Mouse (Mus musculus): ENCODE results near the gene Lclat1. TPM values are rescaled to one million over a fixed set of nuclear protein-coding genes. Genes with fewer than 3 reads are reported as not detected.
A peak's percentile ranks its signal among the peaks of the same experiment; 100 is the strongest.
"Not testable (repeated sequence)": the region's sequence is repeated elsewhere in the genome, so short reads cannot be mapped to it uniquely, and the experiment has no call there.

The Lclat1 gene
- total RNA-seq, 2 experiments from 2014 or later: 91.4 to 117 TPM

DNA sequence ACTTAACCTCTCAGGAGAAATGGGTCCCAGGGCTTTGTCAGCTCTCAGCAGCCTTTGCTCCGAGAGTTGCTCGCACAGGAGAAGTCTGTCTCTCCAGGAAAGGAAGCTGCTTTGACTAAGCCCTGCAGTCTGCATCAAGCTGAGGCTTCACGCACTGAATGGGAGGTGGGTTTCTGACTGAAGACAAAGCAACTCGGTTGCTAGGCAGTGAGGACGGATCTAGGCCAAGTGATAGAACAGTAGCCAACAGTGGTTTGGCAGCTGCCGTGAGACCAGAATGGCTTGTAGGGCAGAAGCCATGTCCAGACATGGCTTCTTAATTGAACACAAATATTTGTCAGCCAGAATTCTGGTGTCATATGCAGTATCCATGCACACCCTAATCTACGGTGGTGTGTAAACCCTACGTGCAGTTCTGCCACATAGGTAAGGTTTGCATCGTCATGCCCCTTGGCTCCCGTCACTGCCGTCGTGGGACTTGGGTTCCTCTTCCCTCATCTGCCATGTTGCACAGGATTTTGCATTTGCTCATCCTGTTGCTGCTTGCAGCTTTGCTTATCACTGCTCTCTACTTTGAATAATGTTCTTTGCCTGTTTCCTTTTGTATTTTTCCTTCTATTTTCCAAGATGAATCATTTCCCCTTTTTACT lies 122.7 kb downstream of the Lclat1 start:
- intact Hi-C loops (cut with DNase I): no loop called here

DNA sequence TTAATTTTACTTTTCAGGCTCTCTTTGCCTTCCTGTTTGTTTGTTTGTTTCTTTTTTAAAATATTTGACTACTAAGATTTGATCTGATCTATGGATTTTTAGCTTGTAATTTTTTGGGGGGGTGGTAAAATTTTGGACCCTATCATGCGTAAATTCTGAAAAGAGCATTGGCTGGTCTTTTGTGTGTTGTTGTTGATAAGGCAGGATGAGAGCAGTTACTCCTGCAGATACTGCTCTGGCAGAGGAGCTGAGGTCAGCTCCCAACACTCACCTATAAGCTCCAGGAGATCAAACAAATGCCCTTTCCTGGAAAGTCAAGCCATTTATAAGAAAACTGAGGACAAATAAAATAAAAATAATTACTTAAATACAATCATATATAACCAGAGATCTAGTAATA lies 123.6 kb downstream of the Lclat1 start:
- intact Hi-C loops (cut with DNase I): no loop called here
- DNase-seq: no peak

More for the DNA sequence above, 122.7 kb downstream of the Lclat1 start:
- no peak for DNase-seq

DNA sequence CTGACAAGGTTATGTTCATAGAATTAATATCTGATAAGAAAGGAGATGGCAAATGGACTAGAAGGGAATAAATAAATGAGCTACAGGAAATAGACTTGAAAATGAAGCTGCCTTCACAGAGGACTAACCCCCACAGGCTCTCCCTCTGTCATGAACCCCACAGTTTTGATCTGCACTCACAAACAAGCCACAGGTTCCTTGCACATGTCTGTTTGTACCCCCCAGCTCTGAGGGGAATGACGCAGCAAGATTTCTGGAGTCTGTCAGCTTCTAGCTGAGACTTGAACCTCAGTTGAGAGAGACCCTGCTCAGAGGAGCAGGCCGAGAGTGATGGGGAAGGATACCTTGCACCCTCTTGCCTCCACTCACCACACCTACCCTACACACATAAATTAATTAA lies 124.8 kb downstream of the Lclat1 start:
- DNase-seq: no peak
- intact Hi-C loops (cut with DNase I): no loop called here

DNA sequence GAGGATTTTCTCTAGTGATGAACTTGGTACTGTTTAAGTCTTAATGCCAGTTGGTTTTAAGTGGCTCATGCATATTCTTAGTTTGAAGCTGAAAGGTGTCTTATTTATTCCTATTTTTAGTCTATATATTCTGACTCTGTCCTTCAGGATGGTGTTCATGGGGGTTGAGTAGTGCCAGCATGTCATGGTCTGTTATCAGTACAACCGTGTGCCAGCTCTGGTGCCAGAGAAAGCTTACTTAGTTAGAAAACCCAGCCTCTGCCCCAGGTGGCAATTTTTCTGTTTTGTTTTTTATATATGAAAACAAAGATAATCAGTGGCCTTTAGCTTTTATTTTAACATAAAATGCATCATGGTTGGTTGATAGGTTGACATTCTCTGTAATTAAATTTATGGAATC lies 126.2 kb downstream of the Lclat1 start:
- DNase-seq: no peak
- intact Hi-C loops (cut with DNase I): no loop called here

DNA sequence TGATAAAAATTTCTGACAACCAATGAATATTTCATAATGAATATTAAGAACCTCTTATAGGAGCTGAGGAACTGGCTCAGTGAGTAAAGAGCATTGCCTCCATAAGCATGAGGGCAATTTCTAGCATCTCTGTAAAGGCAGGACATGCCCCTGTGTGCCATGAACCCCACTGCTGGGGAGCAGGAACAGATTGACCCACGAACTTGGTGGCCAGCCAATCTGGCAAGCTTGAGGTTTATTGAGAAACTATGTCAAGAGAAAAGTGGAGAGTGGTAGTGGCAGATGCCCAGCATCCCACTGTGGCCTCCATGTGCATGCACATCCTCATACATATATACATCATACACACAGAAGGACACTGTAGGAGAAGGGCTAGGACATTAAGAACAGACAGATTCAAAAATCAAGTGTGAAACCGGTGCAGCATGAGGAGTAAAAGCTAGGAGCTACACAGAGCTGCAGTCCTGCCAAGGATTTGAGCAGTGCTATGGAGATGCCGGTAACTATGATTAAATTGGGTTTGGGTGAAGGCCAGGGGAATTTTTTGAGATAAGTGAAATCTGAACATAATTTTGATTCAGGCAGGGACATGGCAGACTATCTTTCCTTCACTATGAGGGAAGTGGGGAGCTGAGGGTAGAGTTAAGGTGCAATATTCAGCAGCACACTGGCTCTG lies 129.5 kb downstream of the Lclat1 start:
- peak; percentile 44 to 55 for DNase-seq
- intact Hi-C loops (cut with DNase I): no loop called here

DNA sequence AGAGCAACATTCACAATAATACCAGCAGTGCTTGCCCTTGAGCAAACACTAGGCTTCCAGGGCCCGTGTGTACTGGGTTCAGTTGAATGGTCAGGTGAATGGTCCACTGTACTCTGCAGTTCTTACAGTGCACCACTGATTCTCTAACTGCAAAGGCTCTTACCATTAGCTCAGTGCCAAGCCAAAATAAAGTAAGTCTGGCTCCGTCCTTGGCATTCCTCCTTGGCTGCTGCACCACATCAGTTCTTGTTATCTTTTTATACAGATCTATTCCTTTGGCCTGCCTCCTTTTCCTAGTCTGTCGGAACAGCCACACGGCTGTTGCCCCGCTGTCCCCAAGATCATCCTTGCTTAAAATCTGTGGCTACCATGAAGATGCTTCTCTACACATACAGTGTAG lies 130.7 kb downstream of the Lclat1 start:
- DNase-seq: no peak
- intact Hi-C loops (cut with DNase I): no loop called here

DNA sequence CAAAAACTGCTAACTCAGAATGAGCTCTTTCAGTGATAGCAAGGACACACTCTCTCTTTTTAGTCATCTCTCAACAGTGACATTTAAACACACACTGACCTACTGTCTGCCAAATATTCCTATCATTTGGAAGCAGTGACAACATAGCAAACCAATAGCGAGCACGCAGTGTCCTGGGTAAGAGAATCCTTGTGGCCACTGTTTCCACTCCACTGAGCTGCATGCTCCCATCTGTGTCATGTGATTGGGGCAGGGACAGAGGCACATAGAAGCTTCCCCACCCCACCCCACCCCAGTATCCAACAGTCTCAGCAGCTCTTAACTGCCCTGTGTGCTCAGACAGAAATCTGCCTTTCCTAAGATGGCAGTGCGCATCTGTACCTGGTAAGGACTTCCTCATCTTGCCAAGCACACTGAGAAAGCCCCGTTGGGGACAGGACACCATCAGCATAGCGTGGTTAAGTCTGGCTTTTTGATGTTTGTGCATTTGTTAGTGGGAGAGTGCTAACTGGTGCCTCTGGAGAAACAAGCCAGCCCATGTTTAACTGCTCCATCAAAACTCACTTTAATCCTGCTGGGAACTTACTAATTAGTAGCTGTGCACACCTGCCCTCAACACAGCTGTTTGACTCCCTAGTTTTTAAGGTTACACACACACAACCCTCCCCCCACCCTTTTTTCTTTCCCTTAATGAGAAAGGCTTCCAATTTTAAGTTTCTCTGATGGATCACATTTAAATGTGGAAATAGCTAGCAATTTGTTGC lies 133.5 kb downstream of the Lclat1 start:
- DNase-seq: no peak
- intact Hi-C loops (cut with DNase I): no loop called here

DNA sequence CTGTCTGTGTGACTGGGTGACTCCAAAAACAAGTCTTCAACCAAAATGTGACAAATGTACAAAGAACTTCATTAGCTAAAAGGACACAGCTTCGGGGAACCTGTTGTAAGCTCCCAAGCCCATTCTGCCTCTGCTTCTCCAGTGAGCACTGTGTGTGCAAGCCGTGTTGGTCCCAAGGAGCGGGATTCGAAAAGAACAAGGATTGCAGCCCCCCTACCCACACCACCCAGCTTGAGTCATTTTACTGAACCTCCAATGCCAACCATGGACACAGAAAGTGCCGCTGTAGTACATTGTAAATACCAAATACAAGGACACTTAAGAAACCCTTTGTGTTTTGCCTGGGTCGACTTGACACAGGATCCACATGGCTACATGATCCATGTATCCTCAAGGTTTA lies 135.9 kb downstream of the Lclat1 start:
- no peak for DNase-seq
- intact Hi-C loops (cut with DNase I): no loop called here

DNA sequence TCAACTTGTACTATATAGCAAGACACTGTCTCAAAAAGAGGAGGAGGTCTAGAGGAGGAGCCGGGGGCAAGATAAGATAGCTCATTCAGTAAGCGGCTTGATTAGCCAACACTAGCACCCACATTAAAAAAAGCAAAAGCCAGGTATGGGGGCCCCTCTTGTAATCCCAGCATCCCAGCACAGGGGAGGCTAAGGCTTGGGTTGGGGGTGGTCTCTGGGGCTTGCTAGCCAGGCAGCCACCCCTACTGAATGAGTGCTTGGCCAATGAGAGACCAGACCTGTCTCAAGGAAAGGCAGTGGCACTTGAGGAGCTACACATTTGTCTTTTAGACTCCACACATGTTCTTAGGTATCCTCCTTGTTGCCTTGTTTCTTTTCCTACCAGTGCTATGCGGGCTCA lies 136.8 kb downstream of the Lclat1 start:
- DNase-seq: no peak
- intact Hi-C loops (cut with DNase I): no loop called here

DNA sequence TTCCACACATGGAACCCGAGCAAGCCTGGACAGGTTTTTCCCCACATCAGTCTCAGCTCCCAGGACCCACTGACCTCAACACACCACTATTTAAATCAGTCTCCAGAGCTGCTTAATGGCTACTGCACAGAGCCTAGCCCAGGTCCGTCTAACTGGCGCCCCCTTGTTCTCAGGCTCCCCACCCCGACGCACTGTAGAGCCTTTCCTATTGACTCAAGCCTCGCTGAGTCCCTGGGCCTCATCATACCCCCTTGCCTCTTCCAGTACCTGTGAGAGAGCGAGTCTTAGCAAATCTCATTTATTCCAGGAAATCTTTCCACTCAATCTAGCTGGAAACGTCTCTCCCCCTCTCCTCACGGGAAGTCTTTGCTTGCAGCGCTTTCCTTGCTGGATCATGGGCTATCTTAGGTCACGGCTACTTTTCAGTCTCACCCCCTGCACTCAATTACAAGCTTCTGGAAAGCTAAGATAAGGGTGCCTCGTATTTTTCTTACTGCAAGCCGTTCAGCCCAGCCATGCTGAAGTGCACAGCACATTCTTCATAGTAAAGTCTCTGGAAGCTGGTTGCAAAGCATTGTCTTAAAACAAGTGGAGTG lies 137.4 kb downstream of the Lclat1 start:
- intact Hi-C loops (cut with DNase I): no loop called here

DNA sequence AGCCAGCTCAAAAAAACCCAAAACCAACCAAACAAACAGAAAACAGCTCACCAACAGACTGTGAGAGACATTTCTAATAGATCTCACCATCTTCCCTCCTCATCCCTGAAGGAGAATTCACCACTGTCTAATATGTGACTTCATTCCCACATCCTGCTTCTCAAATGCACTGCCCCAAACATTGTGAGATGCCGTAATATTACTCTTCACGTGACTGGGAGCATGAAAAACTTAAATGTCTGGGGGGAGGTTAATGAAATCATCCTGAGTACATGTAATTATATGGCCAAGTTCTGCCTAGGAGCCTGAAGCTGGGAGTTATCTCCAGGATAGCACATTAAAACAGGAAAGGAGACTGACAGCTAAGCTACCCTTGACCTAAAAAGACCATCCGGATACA lies 138.3 kb downstream of the Lclat1 start:
- no peak for DNase-seq
- intact Hi-C loops (cut with DNase I): no loop called here

More for the DNA sequence above, 137.4 kb downstream of the Lclat1 start:
- DNase-seq: no peak

DNA sequence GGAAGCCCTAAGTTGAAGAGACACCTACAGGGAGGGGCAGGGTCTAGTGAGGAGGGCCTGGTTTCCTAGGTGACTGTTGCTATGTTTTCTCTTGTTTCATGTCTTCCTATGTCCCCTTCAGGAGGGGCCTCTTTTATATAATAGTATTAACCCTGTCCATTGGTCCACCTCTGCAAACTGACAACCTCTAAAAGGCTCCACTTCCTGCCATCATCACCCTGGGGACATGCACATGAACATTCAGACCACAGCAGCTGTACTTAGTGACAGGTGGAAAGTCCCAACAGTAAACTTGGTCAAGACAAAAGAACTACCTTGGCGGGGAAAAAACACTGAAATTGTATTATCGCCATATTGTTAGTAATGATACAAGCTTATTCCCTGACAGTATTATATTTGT lies 139.1 kb downstream of the Lclat1 start:
- DNase-seq: no peak
- intact Hi-C loops (cut with DNase I): no loop called here

DNA sequence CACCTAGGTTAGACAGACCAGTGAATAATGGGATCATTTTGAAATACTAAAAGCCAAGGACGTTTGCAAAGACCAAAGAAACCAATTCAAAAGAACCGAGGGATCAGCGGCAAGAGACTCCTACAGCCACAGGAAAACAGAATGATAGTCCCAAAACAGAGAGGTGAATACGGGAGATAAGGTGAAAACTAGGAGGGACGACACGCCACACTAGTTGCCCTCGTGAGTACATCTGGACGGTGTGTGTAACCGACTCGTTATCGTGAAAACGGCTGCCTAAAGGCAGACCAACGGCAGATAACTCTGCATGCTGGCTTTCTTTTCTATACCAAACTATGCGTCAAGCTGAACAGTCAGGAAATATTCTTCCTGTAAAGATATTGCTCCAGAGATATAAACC lies 140.0 kb downstream of the Lclat1 start:
- intact Hi-C loops (cut with DNase I): no loop called here
- no peak for DNase-seq

DNA sequence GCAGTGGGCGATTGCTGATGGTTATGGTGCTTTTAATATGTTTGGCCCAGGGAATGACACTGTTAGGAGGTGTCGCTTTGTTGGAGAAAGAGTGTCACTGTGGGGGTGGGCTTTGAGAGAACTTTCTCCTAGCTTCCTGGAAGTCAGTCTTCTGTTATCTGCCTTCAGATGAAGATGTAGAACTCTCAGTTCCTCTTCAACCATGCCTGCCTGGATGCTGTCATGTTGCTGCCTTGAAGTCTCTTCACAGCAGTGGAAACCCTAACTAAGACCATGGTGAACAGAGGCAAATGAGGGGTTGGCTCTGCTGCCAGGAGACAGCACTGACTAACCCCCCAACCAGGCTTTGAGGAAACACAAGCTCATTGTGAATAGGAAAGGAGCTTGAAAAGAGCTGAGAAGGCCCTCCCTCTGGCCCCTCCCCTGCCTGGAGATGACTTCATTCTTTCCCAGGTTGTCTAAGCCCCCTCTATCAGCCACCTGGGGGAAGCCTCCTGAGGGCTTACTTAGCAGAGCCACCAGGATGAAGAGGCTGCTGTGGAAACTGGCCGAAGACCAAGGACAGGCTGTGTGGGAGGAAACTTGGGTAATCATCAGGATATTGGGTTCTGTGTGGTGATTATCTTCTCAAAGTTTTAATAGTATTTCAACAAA lies 142.8 kb downstream of the Lclat1 start:
- no peak for DNase-seq
- intact Hi-C loops (cut with DNase I): no loop called here

DNA sequence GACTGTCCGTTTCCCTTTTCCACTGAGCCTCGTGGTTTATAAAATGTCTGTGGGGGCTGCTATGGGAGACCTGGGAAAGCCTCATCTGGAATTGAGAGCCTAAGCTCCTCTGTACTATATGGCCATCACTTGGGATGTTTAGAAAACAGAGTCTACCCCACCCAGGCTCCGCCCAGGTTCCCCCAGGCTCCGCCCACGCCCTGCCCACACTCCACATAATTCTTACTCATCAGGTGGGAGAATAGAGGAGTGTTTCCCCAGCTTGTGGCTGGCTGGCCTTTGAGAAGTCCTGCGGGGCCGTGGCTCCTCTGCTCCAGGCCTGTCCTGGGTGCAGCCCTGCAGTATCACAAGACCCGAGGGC lies 143.3 kb downstream of the Lclat1 start:
- DNase-seq: no peak
- intact Hi-C loops (cut with DNase I): no loop called here

DNA sequence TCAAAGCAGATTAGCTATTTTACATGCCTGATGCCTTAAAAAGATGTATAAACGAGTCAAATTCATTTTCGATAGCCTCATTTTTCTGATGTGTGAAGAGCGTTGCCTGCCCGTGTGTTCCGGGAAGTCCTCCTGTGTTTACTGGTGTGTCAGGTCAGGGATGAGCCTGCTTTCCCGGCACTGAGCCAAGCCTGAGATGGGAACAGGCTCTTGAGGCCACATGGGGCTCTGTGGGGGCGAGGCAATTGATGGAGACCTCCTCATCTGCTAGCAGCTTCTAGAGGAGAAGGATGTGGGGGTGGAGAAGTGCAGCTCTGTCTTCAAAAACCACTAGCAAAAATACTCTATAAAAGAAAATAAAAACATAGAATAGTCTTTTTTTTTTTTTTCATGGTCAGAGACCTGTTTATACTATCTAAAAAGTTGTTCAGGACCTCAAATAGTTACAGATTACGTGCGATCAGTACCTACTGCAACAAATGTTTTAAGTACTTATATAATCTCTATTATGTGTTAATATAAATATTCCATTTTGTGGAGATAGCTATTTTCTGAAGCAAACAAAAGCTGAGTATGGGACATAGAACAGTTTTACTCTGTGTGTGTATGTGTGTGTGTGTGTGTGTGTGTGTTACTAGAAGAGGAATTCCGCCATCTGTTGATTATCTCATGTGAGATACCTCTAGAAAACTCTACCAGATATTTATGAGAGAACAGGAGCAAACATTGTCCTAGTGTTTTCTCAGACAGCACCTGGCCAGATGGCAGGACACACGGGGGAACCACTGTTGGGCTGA lies 144.2 kb downstream of the Lclat1 start:
- intact Hi-C loops (cut with DNase I): no loop called here
- DNase-seq: no peak

DNA sequence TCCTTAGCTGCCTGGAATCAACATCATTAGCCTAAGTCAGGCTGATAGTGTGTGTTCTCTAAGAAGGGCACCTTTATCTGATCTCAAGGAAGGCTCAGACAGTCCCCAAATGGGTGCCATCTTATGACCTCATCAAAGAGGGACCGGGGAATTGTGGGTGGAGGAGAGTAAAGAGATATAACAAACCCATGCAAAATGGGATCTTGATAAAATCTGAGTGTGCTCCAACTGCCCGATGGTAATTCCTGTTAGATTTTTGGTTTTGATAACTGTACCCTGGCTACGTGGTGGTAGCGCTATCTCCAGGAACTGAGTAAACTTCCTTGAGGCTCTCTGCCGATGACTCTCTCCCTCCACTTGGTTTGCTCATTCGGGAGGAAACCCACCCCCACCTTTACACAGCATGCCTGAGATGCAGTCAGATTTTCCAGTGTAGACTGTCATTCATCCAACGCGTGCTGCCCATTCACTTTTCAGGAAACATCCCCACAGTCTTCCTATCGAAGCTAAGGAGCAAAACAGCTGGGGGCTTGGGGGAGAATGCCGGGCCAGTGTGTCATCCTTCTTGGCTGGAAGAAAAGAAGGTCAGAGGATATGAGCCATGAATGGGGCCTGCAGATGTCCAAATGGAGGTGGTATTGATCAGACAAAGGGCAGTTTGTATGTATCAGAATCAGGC lies 145.6 kb downstream of the Lclat1 start:
- intact Hi-C loops (cut with DNase I): no loop called here
- DNase-seq: no peak

DNA sequence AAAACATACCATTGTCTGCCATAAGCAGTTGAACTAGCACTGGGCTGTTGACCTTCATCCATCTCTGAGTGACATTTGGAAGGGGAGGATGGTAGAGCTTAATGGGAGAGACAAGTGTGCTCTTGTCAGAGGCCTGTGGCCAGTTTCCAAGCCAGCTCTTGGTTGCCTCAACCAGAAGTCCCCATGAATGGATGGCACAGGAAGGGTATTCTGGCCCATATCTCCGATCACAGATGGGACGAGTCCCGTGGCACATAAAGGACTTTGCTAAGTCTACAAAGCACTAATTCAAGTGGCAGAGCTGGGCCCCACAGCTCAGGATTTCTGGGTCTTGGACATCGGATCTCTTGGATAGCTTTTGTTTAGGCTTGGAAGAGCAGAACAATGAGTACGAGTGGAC lies 148.0 kb downstream of the Lclat1 start:
- no peak for DNase-seq
- intact Hi-C loops (cut with DNase I): no loop called here

DNA sequence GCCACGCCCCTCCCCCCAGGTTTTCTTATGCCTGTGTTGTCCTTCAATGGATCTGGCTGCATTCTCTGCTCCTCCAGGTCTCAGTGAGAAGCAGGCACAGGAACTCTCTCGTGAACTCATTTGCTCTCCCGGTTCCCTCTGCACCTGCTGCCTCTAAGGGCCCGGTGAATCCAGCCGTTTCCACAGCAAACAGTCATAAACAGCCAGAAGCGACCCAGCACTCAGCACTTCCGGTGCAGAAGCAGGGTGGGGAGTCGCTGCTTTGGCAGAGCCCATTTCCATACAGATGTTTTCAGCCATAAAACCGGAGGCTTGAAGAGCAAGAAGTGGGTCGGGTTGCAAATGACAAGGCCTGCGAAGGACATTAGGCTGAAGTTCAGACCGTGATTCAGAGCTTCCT lies 150.8 kb downstream of the Lclat1 start:
- intact Hi-C loops (cut with DNase I): no loop called here
- no peak for DNase-seq

DNA sequence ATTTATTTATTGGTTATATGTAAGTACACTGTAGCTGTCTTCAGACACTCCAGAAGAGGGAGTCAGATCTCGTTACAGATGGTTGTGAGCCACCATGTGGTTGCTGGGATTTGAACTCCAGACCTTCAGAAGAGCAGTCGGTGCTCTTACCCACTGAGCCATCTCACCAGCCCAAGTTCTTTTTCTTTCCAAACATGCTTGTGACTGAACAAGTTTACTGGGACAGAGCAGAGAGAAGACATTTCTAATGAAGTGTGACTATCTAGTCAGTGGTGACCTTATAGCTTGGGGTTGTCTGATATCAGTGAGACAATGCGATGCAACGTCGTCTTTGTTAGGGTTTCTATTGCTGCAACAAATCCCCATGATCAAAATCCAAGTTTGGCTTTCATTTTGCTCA lies 151.5 kb downstream of the Lclat1 start:
- DNase-seq; intact Hi-C loops (cut with DNase I): not testable (repeated sequence)
